Mouse (Mus musculus) lung, postnatal 0 days (tissue): ENCODE results near the gene Dlg2.

Experiments
- CTCF ChIP-seq: IDR thresholded peaks from 2 replicates; pipeline ENCODE4 v1.5.1; 2016; ENCODE audit warnings: antibody characterized with exemption, mild to moderate bottlenecking
- EP300 ChIP-seq: IDR thresholded peaks from 2 replicates; pipeline ENCODE4 v1.6.1; 2016; ENCODE audit warnings: antibody characterized with exemption, mild to moderate bottlenecking, control low read depth

DNA sequence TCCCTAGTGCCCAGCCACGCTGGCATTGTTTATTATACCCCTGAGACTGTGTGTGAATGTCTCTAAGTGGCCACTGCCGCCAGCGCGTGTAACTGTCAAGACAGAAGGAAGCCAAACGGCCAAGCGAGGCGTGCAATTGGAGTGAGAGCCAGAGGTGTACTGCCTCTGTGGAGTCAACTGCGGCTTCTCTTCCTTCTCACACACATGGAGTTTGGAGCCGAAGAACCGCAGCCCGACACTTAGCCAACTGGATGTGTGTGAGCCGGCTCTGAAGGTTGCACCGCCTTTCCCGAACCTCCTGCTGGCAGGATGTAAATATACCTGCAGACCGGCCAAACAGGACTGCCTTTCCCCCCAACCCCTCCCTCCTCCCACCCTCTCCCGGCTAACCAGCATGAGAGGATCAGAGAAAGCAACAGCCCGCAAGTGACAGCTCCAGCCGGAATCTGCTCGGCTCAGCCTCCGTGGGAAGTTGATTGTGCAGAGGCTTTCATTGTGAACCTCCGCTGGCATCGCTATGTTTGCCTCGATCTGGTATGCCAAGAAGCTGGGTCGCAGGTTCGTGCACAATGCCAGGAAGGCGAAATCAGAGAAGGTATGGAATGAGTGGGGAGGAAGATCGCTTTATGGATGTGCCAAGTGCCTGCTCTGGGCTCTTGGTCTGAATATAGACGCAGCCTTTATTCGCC lies 1066.3 kb downstream of the Dlg2 start:
- TF ChIP-seq EP300 (no peak), CTCF (no peak)
